Mouse (Mus musculus) left cerebral cortex, adult 8-10 months (tissue): ENCODE data around the gene Mrc2. TPM values are rescaled to one million over a fixed set of nuclear protein-coding genes. Genes with fewer than 3 reads are reported as not detected.

Experiments
- DNase-seq, 2 experiments: peaks; one replicate each; pipeline ENCODE4 v3.0.0; 2022; ENCODE audit warnings: low spot score in 2 of 2
- total RNA-seq, 4 experiments: library from RNA; stranded (reverse); gene quantifications; 2 replicates each; pipeline ENCODE4 v1.2.4; 2022

The Mrc2 gene
- 10 to 100 TPM in 1 of 4 experiments, 1 to 10 TPM in 3; 8.1 to 13.8 (median 9.4) TPM for total RNA-seq

- no peak for DNase-seq
These were observed at the start of gene Mrc2 for GRCm38 (mm10) chr11:105292124-105293071. Gene Mrc2 (plus strand): TSS chr11:105292643.

- DNase-seq, result no peak
These were observed 46.1 kb upstream of the Mrc2 start for GRCm38 (mm10) chr11:105246369-105246768.

GRCm38 (mm10) chr11:105246785-105247184, 45.7 kb upstream of the Mrc2 start:
- no peak for DNase-seq

- DNase-seq, result no peak
These were observed 45.1 kb upstream of the Mrc2 start for GRCm38 (mm10) chr11:105247321-105247720.

GRCm38 (mm10) chr11:105259733-105260132, 32.7 kb upstream of the Mrc2 start:
- DNase-seq, result no peak

- no peak for DNase-seq
These were observed 31.3 kb upstream of the Mrc2 start for GRCm38 (mm10) chr11:105261116-105261515.

GRCm38 (mm10) chr11:105261601-105262351, 30.7 kb upstream of the Mrc2 start:
- no peak for DNase-seq

GRCm38 (mm10) chr11:105264506-105264905, 27.9 kb upstream of the Mrc2 start:
- DNase-seq, result no peak

GRCm38 (mm10) chr11:105264988-105265387, 27.5 kb upstream of the Mrc2 start:
- no peak for DNase-seq

- no peak for DNase-seq
These were observed 22.3 kb upstream of the Mrc2 start for GRCm38 (mm10) chr11:105270155-105270554.

- DNase-seq, result no peak
These were observed 12.0 kb upstream of the Mrc2 start for GRCm38 (mm10) chr11:105280456-105280855.

- no peak for DNase-seq
These were observed 11.2 kb upstream of the Mrc2 start for GRCm38 (mm10) chr11:105281291-105281690.

- no peak for DNase-seq
These were observed 10.5 kb upstream of the Mrc2 start for GRCm38 (mm10) chr11:105281763-105282459.

GRCm38 (mm10) chr11:105282460-105282859, 10.0 kb upstream of the Mrc2 start:
- no peak for DNase-seq

GRCm38 (mm10) chr11:105283016-105283415, 9.4 kb upstream of the Mrc2 start:
- no peak for DNase-seq

- no peak for DNase-seq
These were observed 6.7 kb upstream of the Mrc2 start for GRCm38 (mm10) chr11:105285720-105286119.

GRCm38 (mm10) chr11:105289403-105289802, 3.0 kb upstream of the Mrc2 start:
- no peak for DNase-seq

- no peak for DNase-seq
These were observed 741 bp upstream of the Mrc2 start for GRCm38 (mm10) chr11:105291681-105292123.

GRCm38 (mm10) chr11:105293101-105293581, 698 bp downstream of the Mrc2 start:
- no peak for DNase-seq

- DNase-seq, result no peak
These were observed 1.6 kb downstream of the Mrc2 start for GRCm38 (mm10) chr11:105293901-105294494.

- DNase-seq, result no peak
These were observed 3.6 kb downstream of the Mrc2 start for GRCm38 (mm10) chr11:105296084-105296483.
